Mouse (Mus musculus) layer of hippocampus, postnatal 25 days (tissue): Measurements from ENCODE around the gene St3gal3. TPM values are rescaled to one million over a fixed set of nuclear protein-coding genes. Genes with fewer than 3 reads are reported as not detected.
A peak's percentile ranks its signal among the peaks of the same experiment; 100 is the strongest.

Source experiments
- DNase-seq, 2 experiments: peaks; one replicate each; pipeline ENCODE4 v3.0.0; 2022; ENCODE audit warnings: mixed read lengths in 2 of 2, low spot score in 1 of 2; ENCODE audit errors: extremely low spot score in 1 of 2
- total RNA-seq, 2 experiments: library from RNA; stranded (reverse); gene quantifications; 2 replicates each; pipeline ENCODE4 v1.2.3; 2021

St3gal3 gene
- total RNA-seq, 2 experiments from 2014 or later = 43.0 to 46.6 TPM

GRCm38 (mm10) chr4:117993421-117993820, 141.3 kb downstream of the St3gal3 start:
- DNase-seq = no peak

- DNase-seq = no peak
Measured at GRCm38 (mm10) chr4:117992872-117993271, 141.8 kb downstream of the St3gal3 start.

- no peak for DNase-seq
Measured at GRCm38 (mm10) chr4:117992036-117992435, 142.7 kb downstream of the St3gal3 start.

GRCm38 (mm10) chr4:117991055-117991627, 143.6 kb downstream of the St3gal3 start:
- DNase-seq = no peak

GRCm38 (mm10) chr4:117990571-117990970, 144.1 kb downstream of the St3gal3 start:
- DNase-seq = no peak

- DNase-seq = no peak
Measured at GRCm38 (mm10) chr4:117989801-117990200, 144.9 kb downstream of the St3gal3 start.

- no peak for DNase-seq
Measured at GRCm38 (mm10) chr4:117986766-117987165, 147.9 kb downstream of the St3gal3 start.

GRCm38 (mm10) chr4:117984993-117985587, 149.6 kb downstream of the St3gal3 start:
- no peak for DNase-seq

- DNase-seq = no peak
Measured at GRCm38 (mm10) chr4:117984206-117984605, 150.5 kb downstream of the St3gal3 start.

GRCm38 (mm10) chr4:117982706-117983105, 152.0 kb downstream of the St3gal3 start:
- DNase-seq = peak; percentile 38 to 43

- no peak for DNase-seq
Measured at GRCm38 (mm10) chr4:117981518-117981917, 153.2 kb downstream of the St3gal3 start.

GRCm38 (mm10) chr4:117980161-117980560, 154.6 kb downstream of the St3gal3 start:
- no peak for DNase-seq

GRCm38 (mm10) chr4:117979181-117979580, 155.5 kb downstream of the St3gal3 start:
- DNase-seq = no peak

GRCm38 (mm10) chr4:117978282-117978681, 156.4 kb downstream of the St3gal3 start:
- DNase-seq = no peak

GRCm38 (mm10) chr4:117977841-117978240, 156.9 kb downstream of the St3gal3 start:
- DNase-seq = no peak

- no peak for DNase-seq
Measured at GRCm38 (mm10) chr4:117977371-117977770, 157.3 kb downstream of the St3gal3 start.

- DNase-seq = no peak
Measured at GRCm38 (mm10) chr4:117975820-117976219, 158.9 kb downstream of the St3gal3 start.

- DNase-seq = no peak
Measured at GRCm38 (mm10) chr4:117974719-117975118, 160.0 kb downstream of the St3gal3 start.

GRCm38 (mm10) chr4:117972999-117973398, 161.7 kb downstream of the St3gal3 start:
- DNase-seq = no peak

GRCm38 (mm10) chr4:117964346-117965025, 170.2 kb downstream of the St3gal3 start:
- DNase-seq = no peak

GRCm38 (mm10) chr4:117957492-117957891, 177.2 kb downstream of the St3gal3 start:
- DNase-seq = no peak

- no peak for DNase-seq
Measured at GRCm38 (mm10) chr4:117947493-117947892, 187.2 kb downstream of the St3gal3 start.
